6 mouse cellular contexts compared by ENCODE assay signal in the genomic region with DNA sequence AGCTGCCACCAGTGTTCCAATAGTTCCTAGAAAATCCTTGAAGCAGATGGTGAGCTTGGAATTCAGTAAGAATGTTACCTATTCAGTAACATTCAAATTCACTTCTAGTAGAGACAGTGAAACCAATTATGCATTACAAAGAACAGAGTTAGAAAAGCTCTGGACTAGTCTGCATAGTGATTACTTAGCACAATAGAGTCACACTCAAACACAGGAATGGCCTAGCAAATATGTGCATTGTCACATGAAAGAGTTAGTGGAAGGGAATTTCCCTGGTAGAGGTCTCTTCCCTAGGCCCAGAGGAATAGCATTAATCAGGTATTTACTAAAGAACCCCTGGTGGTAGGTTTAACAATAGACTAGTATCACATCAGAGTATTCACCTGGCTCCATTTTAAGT.
DNase-seq lines count a peak whose midpoint lies in the region; TF ChIP-seq lines count a peak whose summit lies in the region.
"Not testable (repeated sequence)": the region's sequence is repeated elsewhere in the genome, so short reads cannot be mapped to it uniquely, and the experiment has no call there.

No protein-coding gene starts in this region.

- H3K27ac ChIP-seq in ES-E14 (ENCODE audit: insufficient read depth, low read depth, low read length, poor library complexity, severe bottlenecking) = not testable (repeated sequence)

- not testable (repeated sequence) for H3K4me3 ChIP-seq in E14TG2a.4 (replicated peaks; ENCODE audit: low read length); ES-E14 (ENCODE audit: insufficient read depth in 1 of 2, low read depth in 1 of 2, low read length in 2 of 2, poor library complexity in 1 of 2, severe bottlenecking in 1 of 2)

- H3K27me3 ChIP-seq in E14TG2a.4 (ENCODE audit: insufficient read depth, low read length) = not testable (repeated sequence)

- H3K9me3 ChIP-seq in E14TG2a.4 (ENCODE audit: low read length); ES-E14 (ENCODE audit: control insufficient read depth, insufficient read depth, low read depth, low read length): not testable (repeated sequence)

- in situ Hi-C loops in ES-E14 (cut with MboI; ENCODE audit: low sequenced_read_pairs in 2 of 2, unreplicated experiment in 2 of 2) = not testable (repeated sequence)

- 0 out of 2 replicates have a peak, but pooled peaks have one; percentile 4 for TF ChIP-seq CTCF in E14TG2a.4 (conservative IDR thresholded peaks at IDR 0.05; ENCODE audit: low read length)

- not testable (repeated sequence) for H3K36me3 ChIP-seq in E14TG2a.4 (ENCODE audit: insufficient read depth, low read length); ES-E14 (ENCODE audit: control insufficient read depth, insufficient read depth, low read length, poor library complexity, severe bottlenecking)

- H3K4me1 ChIP-seq in E14TG2a.4 (replicated peaks; ENCODE audit: low read depth, low read length) = peaks cover 11% of the 10 kb centered on the region
- H3K4me1 ChIP-seq in ES-E14 (ENCODE audit: control insufficient read depth in 2 of 2, insufficient read depth in 2 of 2, low read length in 2 of 2, poor library complexity in 1 of 2) = not testable (repeated sequence)

- peak; percentile 92 for DNase-seq in ES-CJ7 (ENCODE audit: low read depth, low spot score)
- peak; percentile 51 for DNase-seq in ES-E14 (ENCODE audit: low read depth, low spot score)
- peak; percentile 97 for DNase-seq in R1 (ENCODE audit: low read depth, low spot score)
- peak; percentile 29 for DNase-seq in WW6 (ENCODE audit: low read depth, low spot score)
- DNase-seq in ZHBTc4 (ENCODE audit: low read depth, low spot score) = peak; percentile 92

- not testable (repeated sequence) for H3K9ac ChIP-seq in ES-E14 (ENCODE audit: insufficient read depth, low read depth, low read length, poor library complexity, severe bottlenecking)

TF ChIP-seq in ES-E14, 5 proteins besides CTCF, POLR2A, EP300 and RAD21:
- TF ChIP-seq CHD2 (IDR thresholded peaks at IDR 0.05; ENCODE audit: low read depth, low read length) = peak; percentile 63; the same call in 1 of the 2 replicates
- peak; percentile 46; the same call in 1 of the 2 replicates for TF ChIP-seq MAFK (IDR thresholded peaks at IDR 0.05; ENCODE audit: insufficient read depth, low read depth, low read length)

Comparison
In these comparisons a context has a peak if more than half of its experiments do, and no peak if none do; other contexts are left out.
1. DNase-seq: peak in every context shown above with its lines; median percentile 97 in R1; 92 in ES-CJ7; 92 in ZHBTc4; 51 in ES-E14; 29 in WW6.